Mouse (Mus musculus) liver, adult 2 months (tissue): ENCODE measurements around the gene Gm21976. TPM values are rescaled to one million over a fixed set of nuclear protein-coding genes. Genes with fewer than 3 reads are reported as not detected.

Source experiments
- DNase-seq: peaks from one replicate; pipeline ENCODE4 v3.0.0-alpha.2; 2011; ENCODE audit warnings: low read depth, low spot score; ENCODE audit errors: extremely low read depth
- H3K27ac ChIP-seq: fragments of 200-500 bp; replicated peaks from 2 replicates; pipeline ENCODE4 v1.5.1; 2012; ENCODE audit warnings: low read depth, mild to moderate bottlenecking, control low read depth, inconsistent platforms, low read length; ENCODE audit not compliant: insufficient read depth
- H3K27me3 ChIP-seq: fragments of 200-500 bp; 2 replicates; pipeline ENCODE4 v1.6.1; 2012; ENCODE audit warnings: mild to moderate bottlenecking, moderate library complexity, low read length, inconsistent platforms; ENCODE audit not compliant: control insufficient read depth, insufficient read depth
- H3K36me3 ChIP-seq: fragments of 200-500 bp; 2 replicates; pipeline ENCODE4 v1.6.1; 2012; ENCODE audit warnings: low read length, inconsistent platforms; ENCODE audit not compliant: control insufficient read depth, insufficient read depth
- H3K4me1 ChIP-seq: fragments of 200-500 bp; 2 replicates; pipeline ENCODE4 v1.6.1; 2011; ENCODE audit warnings: low read length; ENCODE audit not compliant: control insufficient read depth, insufficient read depth
- H3K4me3 ChIP-seq: fragments of 200-500 bp; 2 replicates; pipeline ENCODE4 v1.5.1; 2011; ENCODE audit warnings: low read depth, mild to moderate bottlenecking, control low read depth, low read length, moderate library complexity; ENCODE audit not compliant: insufficient read depth
- H3K79me2 ChIP-seq: fragments of 200-500 bp; 2 replicates; pipeline ENCODE4 v1.6.1; 2012; ENCODE audit warnings: inconsistent platforms, mild to moderate bottlenecking, low read length, moderate library complexity; ENCODE audit not compliant: control insufficient read depth, insufficient read depth
- H3K9ac ChIP-seq: fragments of 200-500 bp; 2 replicates; pipeline ENCODE4 v1.6.1; 2012; ENCODE audit warnings: low read depth, mild to moderate bottlenecking, control low read depth, inconsistent platforms, low read length
- CTCF ChIP-seq: fragments of 200-500 bp; IDR thresholded peaks from 2 replicates; pipeline ENCODE4 v1.5.1; 2011; ENCODE audit warnings: low read depth, low read length, control low read depth
- POLR2A ChIP-seq: fragments of 200-500 bp; IDR thresholded peaks from 2 replicates; pipeline ENCODE4 v1.6.1; 2011; ENCODE audit warnings: low read length, control low read depth; ENCODE audit not compliant: insufficient read depth; ENCODE audit errors: extremely low read depth
- WGBS: fragments of 180-500 bp; shearing (Covaris S2); methylation state at CpG from one replicate; pipeline ENCODE4 v1.1.7; 2018; 5-methylcytosine and 5-hydroxymethylcytosine counted together
- polyA plus RNA-seq: library from polyadenylated mRNA; depleted of rRNA; stranded (reverse); fragments of >200 nt; gene quantifications from 2 replicates; pipeline ENCODE4 v1.2.3, GENCODE M21; 2012
- total RNA-seq: library from RNA; depleted of rRNA; stranded (reverse); fragments of >200 nt; gene quantifications from 2 replicates; pipeline ENCODE4 v1.2.3, GENCODE M21; 2014

The Gm21976 gene
- total and polyA plus RNA-seq, 2 experiments, result not detected

DNA sequence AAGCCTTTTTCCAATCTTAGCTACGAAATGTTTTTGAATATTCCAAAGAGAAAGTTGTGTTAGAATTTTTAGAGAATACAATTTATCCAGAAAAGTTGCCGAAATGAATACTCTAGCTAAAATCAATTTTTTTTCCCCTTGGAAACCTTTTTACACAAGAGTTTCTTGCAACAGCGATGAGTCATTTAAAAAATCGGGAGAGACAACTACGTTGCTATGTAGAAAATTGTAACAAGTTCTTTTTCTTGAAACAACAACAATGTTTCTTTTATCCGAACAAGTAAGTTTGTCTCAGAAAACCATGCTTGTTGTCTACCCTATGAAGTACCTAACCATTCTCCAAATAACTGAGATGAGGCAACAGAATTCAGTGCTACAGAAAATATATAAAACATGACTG is 38.2 kb downstream of the Gm21976 start:
- H3K27ac ChIP-seq, result no peak overlapping the region
- peak overlapping the region; percentile 19; the same call in 1 of the 2 replicates for H3K4me3 ChIP-seq
- no peak for TF ChIP-seq CTCF
- TF ChIP-seq POLR2A, result no peak
- no peaks in the 10 kb centered on the region for H3K27me3 ChIP-seq
- 37% methylated on average over 6 of the region's 6 CpGs for WGBS
- DNase-seq, result no peak
- H3K79me2 ChIP-seq, result peaks cover 14% of the 10 kb centered on the region
- peaks cover 11% of the 10 kb centered on the region for H3K36me3 ChIP-seq
- no peak overlapping the region for H3K9ac ChIP-seq
- peaks cover 5% of the 10 kb centered on the region; the same call in 1 of the 2 replicates for H3K4me1 ChIP-seq

GRCm38 (mm10) chr13:98325034-98325433 is 45.3 kb downstream of the Gm21976 start:
- DNase-seq, result no peak
- no peak overlapping the region for H3K27ac ChIP-seq
- WGBS, result 93% methylated on average over 11 of the region's 11 CpGs
- no peak for TF ChIP-seq POLR2A
- no peak for TF ChIP-seq CTCF
- H3K9ac ChIP-seq, result no peak overlapping the region
- H3K4me3 ChIP-seq, result no peak overlapping the region
- no peaks in the 10 kb centered on the region for H3K4me1 ChIP-seq
- no peaks in the 10 kb centered on the region for H3K79me2 ChIP-seq
- no peaks in the 10 kb centered on the region for H3K27me3 ChIP-seq
- peaks cover 2% of the 10 kb centered on the region; the same call in 1 of the 2 replicates for H3K36me3 ChIP-seq

DNA sequence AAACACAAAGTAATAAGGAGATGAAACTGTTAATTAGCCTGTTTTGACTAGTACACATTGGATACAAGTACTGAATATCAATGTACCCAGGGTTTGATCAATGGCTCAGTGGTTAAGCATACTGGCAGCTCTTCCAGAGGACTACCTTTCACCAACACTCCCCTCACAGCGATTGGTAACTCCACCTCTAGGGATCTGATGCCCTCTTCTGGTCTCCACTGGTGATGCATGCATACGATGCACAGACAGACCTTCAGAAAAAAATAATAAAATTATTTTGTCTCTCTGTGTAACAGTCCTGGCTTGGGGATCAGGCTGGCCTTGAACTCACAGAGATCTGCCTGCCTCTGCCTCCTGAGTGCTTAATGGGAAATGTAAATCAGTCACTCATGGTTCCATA is 52.4 kb downstream of the Gm21976 start:
- Histone ChIP-seq H3K27me3 (no peaks in the 10 kb centered on the region), H3K4me1 (no peaks in the 10 kb centered on the region), H3K4me3 (no peak overlapping the region), H3K36me3 (no peaks in the 10 kb centered on the region), H3K27ac (no peak overlapping the region), H3K9ac (no peak overlapping the region), H3K79me2 (no peaks in the 10 kb centered on the region)
- 35% methylated on average over 2 of the region's 2 CpGs for WGBS
- DNase-seq, result no peak
- TF ChIP-seq POLR2A (no peak), CTCF (peak; percentile 19; the same call in 1 of the 2 replicates)

GRCm38 (mm10) chr13:98336205-98336604 is 56.5 kb downstream of the Gm21976 start:
- no peaks in the 10 kb centered on the region for H3K4me1 ChIP-seq
- TF ChIP-seq CTCF (no peak), POLR2A (no peak)
- no peak overlapping the region for H3K9ac ChIP-seq
- H3K27ac ChIP-seq, result no peak overlapping the region
- H3K79me2 ChIP-seq, result no peaks in the 10 kb centered on the region
- no peak overlapping the region for H3K4me3 ChIP-seq
- no peaks in the 10 kb centered on the region; the same call in 1 of the 2 replicates for H3K27me3 ChIP-seq
- WGBS, result 82% methylated on average over 1 of the region's 1 CpGs
- no peak for DNase-seq
- H3K36me3 ChIP-seq, result no peaks in the 10 kb centered on the region

DNA sequence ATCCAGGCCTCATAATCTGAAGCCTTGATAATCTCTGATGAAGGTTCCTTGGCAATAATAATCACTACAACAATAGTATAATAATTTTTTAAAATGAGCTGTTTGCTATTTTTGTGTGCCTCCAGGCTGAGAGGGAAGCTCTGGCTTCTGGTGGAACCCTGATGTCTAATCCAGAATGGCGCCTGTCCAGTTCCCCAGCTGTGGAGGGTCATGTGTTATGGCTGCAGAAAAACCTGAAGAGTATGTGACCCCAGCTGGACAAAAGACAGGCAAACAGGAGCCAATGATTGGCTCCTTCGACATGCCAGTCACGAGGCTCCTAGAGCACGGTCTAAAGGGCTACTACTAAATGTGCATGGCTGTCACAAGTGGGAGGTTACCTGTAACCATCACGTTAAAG is 60.8 kb downstream of the Gm21976 start:
- H3K79me2 ChIP-seq, result no peaks in the 10 kb centered on the region
- DNase-seq, result no peak
- no peak overlapping the region for H3K9ac ChIP-seq
- H3K27ac ChIP-seq, result no peak overlapping the region
- no peak for TF ChIP-seq POLR2A
- TF ChIP-seq CTCF, result no peak
- 82% methylated on average over 5 of the region's 5 CpGs for WGBS
- H3K27me3 ChIP-seq, result peaks cover 2% of the 10 kb centered on the region; the same call in 1 of the 2 replicates
- no peak overlapping the region for H3K4me3 ChIP-seq
- no peaks in the 10 kb centered on the region for H3K4me1 ChIP-seq
- no peaks in the 10 kb centered on the region for H3K36me3 ChIP-seq

GRCm38 (mm10) chr13:98349491-98349890 is 69.8 kb downstream of the Gm21976 start:
- no peaks in the 10 kb centered on the region for H3K36me3 ChIP-seq
- no peak overlapping the region for H3K27ac ChIP-seq
- no peak for DNase-seq
- no peaks in the 10 kb centered on the region for H3K4me1 ChIP-seq
- no peak overlapping the region for H3K4me3 ChIP-seq
- no peaks in the 10 kb centered on the region for H3K79me2 ChIP-seq
- 71% methylated on average over 4 of the region's 4 CpGs for WGBS
- peaks cover 25% of the 10 kb centered on the region for H3K27me3 ChIP-seq
- TF ChIP-seq CTCF (no peak), POLR2A (no peak)
- H3K9ac ChIP-seq, result no peak overlapping the region
